Mouse (Mus musculus) heart, embryonic 14.5 days (tissue): ENCODE results near the gene Fdxr. TPM values are rescaled to one million over a fixed set of nuclear protein-coding genes. Genes with fewer than 3 reads are reported as not detected.

Source experiments
- ATAC-seq: fragments of 200-750 bp; cut with Nextera tagmentation; 2 replicates; pipeline ENCODE4 v1.8.0; 2017; ENCODE audit warnings: low read depth, moderate TSS enrichment; ENCODE audit not compliant: insufficient number of reproducible peaks, insufficient read depth, low FRiP score
- H3K27ac ChIP-seq, 2 experiments: fragments of 200-500 bp in 1 of 2; fragments of 300-500 bp in 1 of 2; sonication (generic) in 1 of 2; replicated peaks in 1 of 2; 2 replicates each; pipeline ENCODE4 v1.5.1; 2012 to 2014; ENCODE audit warnings: low read depth in 2 of 2, low read length in 2 of 2, control low read depth in 1 of 2, mild to moderate bottlenecking in 1 of 2, mixed read lengths in 1 of 2; ENCODE audit not compliant: control insufficient read depth in 1 of 2, insufficient read depth in 1 of 2
- H3K27me3 ChIP-seq: fragments of 300-500 bp; sonication (generic); 2 replicates; pipeline ENCODE4 v1.6.1; 2014; ENCODE audit warnings: mild to moderate bottlenecking, low read length, control low read depth; ENCODE audit not compliant: control insufficient read depth, insufficient read depth
- H3K36me3 ChIP-seq: fragments of 300-500 bp; sonication (generic); 2 replicates; pipeline ENCODE4 v1.6.1; 2014; ENCODE audit warnings: mild to moderate bottlenecking, control low read depth, low read length, mixed read lengths; ENCODE audit not compliant: control insufficient read depth, insufficient read depth
- H3K4me1 ChIP-seq, 2 experiments: fragments of 200-500 bp in 1 of 2; fragments of 300-500 bp in 1 of 2; sonication (generic) in 1 of 2; 2 replicates each; pipeline ENCODE4 v1.6.1; 2012 to 2014; ENCODE audit warnings: low read length in 2 of 2, control low read depth in 1 of 2, mixed read lengths in 1 of 2; ENCODE audit not compliant: control insufficient read depth in 2 of 2, insufficient read depth in 2 of 2
- H3K4me2 ChIP-seq: fragments of 300-500 bp; sonication (generic); 2 replicates; pipeline ENCODE4 v1.6.1; 2014; ENCODE audit warnings: mild to moderate bottlenecking, low read length
- H3K4me3 ChIP-seq, 2 experiments: fragments of 200-500 bp in 1 of 2; fragments of 300-500 bp in 1 of 2; sonication (generic) in 1 of 2; 2 replicates each; pipeline ENCODE4 v1.5.1; 2012 to 2014; ENCODE audit warnings: low read length in 2 of 2, mild to moderate bottlenecking in 2 of 2, control low read depth in 1 of 2, low read depth in 1 of 2, moderate library complexity in 1 of 2; ENCODE audit not compliant: control insufficient read depth in 1 of 2, insufficient read depth in 1 of 2
- H3K9ac ChIP-seq: fragments of 300-500 bp; sonication (generic); 2 replicates; pipeline ENCODE4 v1.6.1; 2014; ENCODE audit warnings: mild to moderate bottlenecking, low read length
- H3K9me3 ChIP-seq: fragments of 300-500 bp; sonication (generic); 2 replicates; pipeline ENCODE4 v1.6.1; 2016; ENCODE audit warnings: low read length, control low read depth; ENCODE audit not compliant: control insufficient read depth
- WGBS: fragments of 180-500 bp; shearing (Covaris S2); extraction: QIAGEN DNeasy Blood & Tissue Kit; methylation state at CpG from one replicate; pipeline ENCODE4 v1.1.7; 2014; 5-methylcytosine and 5-hydroxymethylcytosine counted together
- microRNA-seq: library from miRNA; unstranded; fragments of <30 nt; microRNA quantifications from one replicate; pipeline ENCODE4, GENCODE M21; 2016
- polyA plus RNA-seq: library from polyadenylated mRNA; unstranded; fragments of >200 nt; fragmentation: Nextera tagmentation; extraction: Ambion mirVana; gene quantifications from 2 replicates; pipeline ENCODE4 v1.2.1, GENCODE M21; 2014

Gene Fdxr
- polyA plus RNA-seq, 1 experiment from 2014 or later, result 9.3 TPM

- H3K4me2 ChIP-seq, result no peak overlapping the region
- H3K4me3 ChIP-seq, result no peak overlapping the region
- H3K27me3 ChIP-seq, result no peaks in the 10 kb centered on the region
- H3K36me3 ChIP-seq, result no peaks in the 10 kb centered on the region
- no peak for ATAC-seq
- peaks cover 63 to 78% of the 10 kb centered on the region in 2 experiments for H3K4me1 ChIP-seq
- H3K9ac ChIP-seq, result no peak overlapping the region
- WGBS, result 86% methylated on average over 10 of the region's 10 CpGs
- peak overlapping the region; percentile 32 to 47; a peak in 3 of 4 replicates for H3K27ac ChIP-seq
- H3K9me3 ChIP-seq, result no peaks in the 10 kb centered on the region
These were observed 57.2 kb downstream of the Fdxr start for GRCm38 (mm10) chr11:115219685-115220084.

GRCm38 (mm10) chr11:115219263-115219662, 57.6 kb downstream of the Fdxr start:
- Histone ChIP-seq H3K4me1 (peaks cover 60 to 75% of the 10 kb centered on the region in 2 experiments), H3K4me3 (no peak overlapping the region), H3K36me3 (no peaks in the 10 kb centered on the region), H3K4me2 (no peak overlapping the region), H3K27me3 (no peaks in the 10 kb centered on the region), H3K9me3 (no peaks in the 10 kb centered on the region), H3K9ac (0 out of 2 replicates have a peak overlapping the region, but pooled peaks have one; percentile 30), H3K27ac (peak overlapping the region; percentile 32 to 47)
- WGBS, result 23% methylated on average over 9 of the region's 9 CpGs
- ATAC-seq, result no peak

Small RNA genes within 50 kb of the gene (microRNA-seq; reads per million reads assigned to microRNA genes)
- not detected for gene Gm25837

Other genes with a start within 250 kb of the Fdxr start
- gene Cd300ld5, start 239.3 kb downstream of the Fdxr start, polyA plus RNA-seq, result not detected in 2 replicates
- not detected in 2 replicates for gene Cd300ld3, start 228.6 kb downstream of the Fdxr start, polyA plus RNA-seq
- gene Cd300e, start 214.9 kb downstream of the Fdxr start, polyA plus RNA-seq, result 0.09 TPM in 1 of 2 replicates, not detected in the other
- 0.78 and 0.89 TPM in 2 replicates for gene Rab37, start 185.6 kb downstream of the Fdxr start, polyA plus RNA-seq
- 0.22 and 0.61 TPM in 2 replicates for gene Cd300lf, start 143.1 kb downstream of the Fdxr start, polyA plus RNA-seq
- 18.0 and 21.9 TPM in 2 replicates for gene Slc9a3r1, start 113.7 kb downstream of the Fdxr start, polyA plus RNA-seq
- 6.5 and 8.4 TPM in 2 replicates for gene Tmem104, start 89.6 kb downstream of the Fdxr start, polyA plus RNA-seq
- gene Nat9, start 89.2 kb downstream of the Fdxr start, polyA plus RNA-seq, result 16.5 and 16.6 TPM in 2 replicates
- gene Grin2c, start 9.8 kb downstream of the Fdxr start, polyA plus RNA-seq, result 0.15 TPM in 1 of 2 replicates, not detected in the other
- 0.94 and 1.2 TPM in 2 replicates for gene Fads6, start 20.6 kb upstream of the Fdxr start, polyA plus RNA-seq
- not detected in 2 replicates for gene Otop2, start 30.1 kb upstream of the Fdxr start, polyA plus RNA-seq
- gene Ush1g, start 45.0 kb upstream of the Fdxr start, polyA plus RNA-seq, result 0.05 TPM in 1 of 2 replicates, not detected in the other
- not detected in 2 replicates for gene Otop3, start 57.7 kb upstream of the Fdxr start, polyA plus RNA-seq
- 7.4 and 7.8 TPM in 2 replicates for gene Hid1, start 90.7 kb upstream of the Fdxr start, polyA plus RNA-seq
- gene Cdr2l, start 104.9 kb upstream of the Fdxr start, polyA plus RNA-seq, result 10.3 and 10.5 TPM in 2 replicates
- 191 and 195 TPM in 2 replicates for gene Mrpl58, start 126.7 kb upstream of the Fdxr start, polyA plus RNA-seq
- gene Atp5h, start 142.9 kb upstream of the Fdxr start, polyA plus RNA-seq, result 2,259 and 2,271 TPM in 2 replicates
- gene Kctd2, start 143.1 kb upstream of the Fdxr start, polyA plus RNA-seq, result 19.3 and 23.5 TPM in 2 replicates
- gene Trim80, start 163.5 kb upstream of the Fdxr start, polyA plus RNA-seq, result 0.14 TPM in 1 of 2 replicates, not detected in the other
- 0.08 and 0.26 TPM in 2 replicates for gene Slc16a5, start 185.4 kb upstream of the Fdxr start, polyA plus RNA-seq
- 5.5 and 7.5 TPM in 2 replicates for gene Armc7, start 198.6 kb upstream of the Fdxr start, polyA plus RNA-seq
- 54.5 and 56.2 TPM in 2 replicates for gene Nt5c, start 214.8 kb upstream of the Fdxr start, polyA plus RNA-seq
- gene Jpt1, start 237.3 kb upstream of the Fdxr start, polyA plus RNA-seq, result 511 and 538 TPM in 2 replicates